Mouse (Mus musculus) heart, postnatal 0 days (tissue): ENCODE measurements around the gene Msmp. TPM values are rescaled to one million over a fixed set of nuclear protein-coding genes. Genes with fewer than 3 reads are reported as not detected.

Source experiments
- ATAC-seq: fragments of 200-750 bp; cut with Nextera tagmentation; 2 replicates; pipeline ENCODE4 v1.8.0; 2017; ENCODE audit warnings: low read depth, moderate number of reproducible peaks, moderate library complexity; ENCODE audit not compliant: insufficient read depth
- DNase-seq: peaks from one replicate; pipeline ENCODE4 v3.0.0-alpha.2; 2016; ENCODE audit warnings: low spot score
- H3K27ac ChIP-seq: fragments of 300-500 bp; sonication (generic); 2 replicates; pipeline ENCODE4 v1.5.1; 2014; ENCODE audit warnings: low read depth, mild to moderate bottlenecking
- H3K27me3 ChIP-seq: fragments of 300-500 bp; sonication (generic); 2 replicates; pipeline ENCODE4 v1.6.1; 2014; ENCODE audit warnings: low read length, mixed read lengths; ENCODE audit not compliant: control insufficient read depth, insufficient read depth
- H3K36me3 ChIP-seq: fragments of 300-500 bp; sonication (generic); replicated peaks from 2 replicates; pipeline ENCODE4 v1.6.1; 2014; ENCODE audit warnings: low read length, mixed read lengths; ENCODE audit not compliant: control insufficient read depth, insufficient read depth
- H3K4me1 ChIP-seq: fragments of 300-500 bp; sonication (generic); 2 replicates; pipeline ENCODE4 v1.6.1; 2014; ENCODE audit warnings: antibody characterized with exemption; ENCODE audit not compliant: control insufficient read depth, insufficient read depth
- H3K4me2 ChIP-seq: fragments of 300-500 bp; sonication (generic); 2 replicates; pipeline ENCODE4 v1.6.1; 2014; ENCODE audit warnings: low read depth, mild to moderate bottlenecking, low read length, moderate library complexity
- H3K4me3 ChIP-seq: fragments of 300-500 bp; sonication (generic); 2 replicates; pipeline ENCODE4 v1.5.1; 2014; ENCODE audit warnings: low read depth, low read length
- H3K9ac ChIP-seq: fragments of 300-500 bp; sonication (generic); replicated peaks from 2 replicates; pipeline ENCODE4 v1.6.1; 2014; ENCODE audit warnings: low read depth, low read length, mixed read lengths
- H3K9me3 ChIP-seq: fragments of 300-500 bp; sonication (generic); replicated peaks from 2 replicates; pipeline ENCODE4 v1.6.1; 2016; ENCODE audit warnings: low read length; ENCODE audit not compliant: control insufficient read depth
- CTCF ChIP-seq: IDR thresholded peaks from 2 replicates; pipeline ENCODE4 v1.5.1; 2016; ENCODE audit warnings: antibody characterized with exemption, control low read depth, low read depth
- EP300 ChIP-seq: IDR thresholded peaks from 2 replicates; pipeline ENCODE4 v1.6.1; 2016; ENCODE audit warnings: antibody characterized with exemption, low read depth
- WGBS: fragments of 180-500 bp; shearing (Covaris S2); extraction: QIAGEN DNeasy Blood & Tissue Kit; methylation state at CpG from one replicate; pipeline ENCODE4 v1.1.7; 2014; 5-methylcytosine and 5-hydroxymethylcytosine counted together
- polyA plus RNA-seq: library from polyadenylated mRNA; unstranded; fragments of >200 nt; fragmentation: Nextera tagmentation; extraction: Ambion mirVana; gene quantifications from 2 replicates; pipeline ENCODE4 v1.2.1, GENCODE M21; 2015
- total RNA-seq: library from RNA; depleted of rRNA; stranded (reverse); fragments of >200 nt; gene quantifications from 2 replicates; pipeline ENCODE4 v1.2.3, GENCODE M21; 2014; ENCODE audit warnings: low replicate concordance

The Msmp gene
- total and polyA plus RNA-seq, 2 experiments from 2014 or later: not detected

- peaks cover 15% of the 10 kb centered on the region; the same call in 1 of the 2 replicates for H3K4me1 ChIP-seq
- H3K4me2 ChIP-seq: peak within 1 kb of the TSS; percentile 90
- H3K4me3 ChIP-seq: peak within 1 kb of the TSS; percentile 76
- peak; percentile 47 for DNase-seq
- H3K36me3 ChIP-seq: no peaks in the 10 kb centered on the region
- H3K9me3 ChIP-seq: no peaks in the 10 kb centered on the region; the same call in 1 of the 2 replicates
- H3K27ac ChIP-seq: peak within 1 kb of the TSS; percentile 86
- peak within 1 kb of the TSS; percentile 91 for H3K9ac ChIP-seq
- ATAC-seq: peak; percentile 56
- TF ChIP-seq CTCF (no peak), EP300 (no peak)
- WGBS: 3% methylated on average over 41 of the region's 70 CpGs
- no peaks in the 10 kb centered on the region for H3K27me3 ChIP-seq
Observed at GRCm38 (mm10) chr4:43631046-43631955, 47.0 kb upstream of the Msmp start, which contains the start of gene Npr2. Npr2 (plus strand) TSS chr4:43631935.

- Histone ChIP-seq H3K27ac (peak overlapping the region; percentile 86), H3K36me3 (no peaks in the 10 kb centered on the region), H3K4me2 (peak overlapping the region; percentile 90), H3K4me3 (no peak overlapping the region; the same call in 1 of the 2 replicates), H3K27me3 (no peaks in the 10 kb centered on the region), H3K9ac (peak overlapping the region; percentile 91; the same call in 1 of the 2 replicates), H3K9me3 (peaks cover under 1% of the 10 kb centered on the region; the same call in 1 of the 2 replicates), H3K4me1 (peaks cover 15% of the 10 kb centered on the region; the same call in 1 of the 2 replicates)
- ATAC-seq (no peak), DNase-seq (no peak)
- WGBS: 46% methylated on average over 5 of the region's 5 CpGs
- TF ChIP-seq CTCF (no peak), EP300 (no peak)
Observed at GRCm38 (mm10) chr4:43630671-43631045, 46.4 kb upstream of the Msmp start.

DNA sequence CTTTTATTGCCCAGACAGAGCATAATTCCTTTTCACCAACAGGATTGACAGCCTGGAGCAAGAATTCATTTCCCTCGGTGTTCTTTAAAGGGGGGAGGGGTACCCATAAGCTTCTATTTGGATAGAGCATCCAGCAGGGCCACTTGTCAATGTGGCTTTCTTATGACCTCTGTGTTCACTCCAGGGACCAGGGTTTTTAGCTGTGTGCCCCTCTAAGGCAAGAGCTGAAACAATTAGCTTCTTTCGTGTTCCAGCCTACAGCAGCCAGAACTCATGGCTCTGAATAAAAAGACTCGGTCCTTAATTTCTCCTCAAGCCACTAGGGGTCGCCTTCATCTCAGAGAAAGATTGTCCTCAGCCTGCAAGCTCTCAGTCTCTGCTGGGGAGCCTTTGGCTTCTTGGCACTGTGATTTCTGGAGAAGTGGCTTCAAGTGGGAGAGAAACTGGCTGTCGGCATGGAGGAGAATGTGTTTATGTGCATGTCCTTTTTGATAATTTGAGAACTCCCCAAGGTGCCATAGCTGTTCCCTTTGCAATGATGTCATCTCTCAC, 45.8 kb upstream of the Msmp start:
- Histone ChIP-seq H3K27ac (no peak overlapping the region; the same call in 1 of the 2 replicates), H3K9ac (no peak overlapping the region), H3K36me3 (no peaks in the 10 kb centered on the region), H3K27me3 (no peaks in the 10 kb centered on the region), H3K4me1 (peaks cover 11% of the 10 kb centered on the region; the same call in 1 of the 2 replicates), H3K9me3 (peaks cover 6% of the 10 kb centered on the region), H3K4me2 (peak overlapping the region; percentile 34; the same call in 1 of the 2 replicates), H3K4me3 (no peak overlapping the region)
- ATAC-seq (peak; percentile 65), DNase-seq (peak; percentile 94)
- TF ChIP-seq EP300: no peak
- peak; percentile 86 for TF ChIP-seq CTCF
- WGBS: 6% methylated on average over 5 of the region's 5 CpGs

GRCm38 (mm10) chr4:43629106-43629817, 45.0 kb upstream of the Msmp start:
- no peak overlapping the region for H3K27ac ChIP-seq
- H3K9me3 ChIP-seq: peaks cover 13% of the 10 kb centered on the region
- H3K36me3 ChIP-seq: no peaks in the 10 kb centered on the region
- no peak overlapping the region for H3K4me3 ChIP-seq
- H3K27me3 ChIP-seq: no peaks in the 10 kb centered on the region
- 42% methylated on average over 20 of the region's 20 CpGs for WGBS
- H3K4me1 ChIP-seq: peaks cover 10% of the 10 kb centered on the region; the same call in 1 of the 2 replicates
- no peak overlapping the region for H3K9ac ChIP-seq
- peak overlapping the region; percentile 32; the same call in 1 of the 2 replicates for H3K4me2 ChIP-seq
- DNase-seq (peak; percentile 43), ATAC-seq (no peak)
- TF ChIP-seq CTCF (no peak), EP300 (no peak)

DNA sequence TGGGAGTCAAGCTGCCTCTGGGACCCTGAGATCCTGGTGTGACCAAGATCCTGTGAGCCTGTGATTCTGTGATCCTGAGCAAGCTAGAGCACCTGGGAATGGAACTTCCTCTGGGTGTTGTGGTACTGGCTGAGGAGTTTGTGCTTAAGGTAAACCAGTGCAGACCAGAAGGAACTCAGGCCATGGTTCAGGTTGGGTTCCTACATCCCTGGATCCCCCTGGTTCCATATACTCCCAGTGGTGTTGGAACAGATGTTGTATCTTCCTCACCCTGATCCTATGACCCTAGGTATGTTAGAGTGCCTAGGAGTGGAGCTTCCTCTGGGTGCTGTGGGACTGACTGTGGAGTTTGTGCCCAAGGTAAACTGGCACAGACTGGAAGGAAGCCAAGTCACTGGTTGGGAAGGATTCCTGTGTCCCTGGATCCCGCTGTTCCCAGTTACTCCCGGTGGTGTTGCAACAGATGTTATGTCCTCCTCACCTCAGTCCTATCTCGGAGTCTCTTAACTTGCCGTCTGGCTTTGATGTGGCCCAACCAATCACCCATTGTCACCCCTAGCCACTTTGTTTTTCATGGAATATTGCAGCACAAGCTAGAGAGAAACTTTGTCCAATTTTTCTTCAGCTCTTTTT, 36.0 kb upstream of the Msmp start:
- H3K9ac ChIP-seq: no peak overlapping the region
- DNase-seq: no peak
- H3K4me2 ChIP-seq: no peak overlapping the region
- no peak overlapping the region for H3K27ac ChIP-seq
- no peaks in the 10 kb centered on the region for H3K36me3 ChIP-seq
- WGBS: 61% methylated on average over 4 of the region's 4 CpGs
- no peaks in the 10 kb centered on the region for H3K4me1 ChIP-seq
- H3K4me3 ChIP-seq: no peak overlapping the region
- H3K27me3 ChIP-seq: no peaks in the 10 kb centered on the region
- TF ChIP-seq EP300: no peak
- no peak for TF ChIP-seq CTCF
- no peak for ATAC-seq
- H3K9me3 ChIP-seq: peaks cover 9% of the 10 kb centered on the region
